Mouse (Mus musculus): ENCODE results near the gene Lrrc4c.

The Lrrc4c gene

GRCm38 (mm10) chr2:96537469-96537868 lies 219.5 kb downstream of the Lrrc4c start:
- in situ Hi-C loops (cut with MboI) = no loop called here

DNA sequence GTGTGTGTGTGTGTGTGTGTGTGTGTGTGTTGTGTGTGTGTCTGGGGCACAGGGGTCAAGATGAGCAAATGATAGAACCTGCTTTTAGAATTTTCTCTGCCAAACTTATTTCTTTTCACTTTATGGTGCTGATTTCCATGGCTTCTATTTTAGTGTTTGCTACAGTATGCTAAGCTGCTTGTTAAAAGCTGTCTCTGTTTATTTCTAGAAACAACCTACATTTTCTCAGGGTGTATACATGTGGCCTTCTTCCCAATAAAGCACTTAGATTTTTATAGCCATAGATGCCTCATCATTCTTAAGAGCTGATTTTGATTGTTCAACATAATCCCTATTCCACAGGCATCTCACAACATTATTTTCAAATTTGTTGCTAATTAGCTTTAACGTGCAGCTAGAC lies 229.2 kb downstream of the Lrrc4c start:
- in situ Hi-C loops (cut with MboI) = no loop called here

DNA sequence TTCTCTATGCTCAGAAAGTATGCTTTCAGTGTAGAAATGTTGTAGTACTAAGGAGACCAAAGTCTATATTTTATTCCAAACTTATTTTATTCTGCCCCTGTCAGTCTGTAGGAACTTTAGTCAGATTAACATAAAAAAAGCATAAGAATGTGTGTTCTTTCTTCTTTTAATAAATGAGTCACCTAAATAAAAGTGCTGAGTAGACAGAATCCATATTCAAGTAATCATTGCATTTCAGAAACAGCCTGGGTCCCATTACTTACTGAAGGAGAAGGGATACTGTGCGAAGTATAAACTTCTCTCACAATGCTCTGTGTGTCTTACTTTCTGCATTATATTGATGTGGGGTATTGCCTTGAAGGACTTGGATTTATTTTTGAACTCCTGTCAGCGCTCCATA lies 255.8 kb downstream of the Lrrc4c start:
- in situ Hi-C loops (cut with MboI) = no loop called here

DNA sequence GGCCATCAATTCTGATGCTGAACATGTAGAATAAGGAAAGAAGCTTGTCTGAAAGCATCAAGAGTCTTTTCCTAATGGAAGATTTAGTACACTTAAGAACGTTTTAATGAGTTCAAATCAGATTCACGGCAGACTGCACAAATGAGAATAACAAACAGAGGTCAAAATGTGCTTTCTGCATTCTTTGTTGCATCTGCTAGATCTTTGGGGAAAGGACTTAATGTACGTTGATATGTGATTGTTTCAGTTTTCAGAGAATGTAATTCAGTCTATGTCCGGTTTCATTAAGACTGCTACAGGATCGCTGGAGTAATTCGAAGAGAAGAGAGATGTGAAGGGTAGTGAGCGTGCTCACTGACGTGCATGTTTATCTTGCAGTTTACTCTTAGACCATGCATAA lies 259.7 kb downstream of the Lrrc4c start:
- in situ Hi-C loops (cut with MboI) = no loop called here

- in situ Hi-C loops (cut with MboI) = no loop called here
Observed at GRCm38 (mm10) chr2:96580136-96580733, 262.3 kb downstream of the Lrrc4c start.

GRCm38 (mm10) chr2:96585665-96586064 lies 267.7 kb downstream of the Lrrc4c start:
- in situ Hi-C loops (cut with MboI) = no loop called here

- in situ Hi-C loops (cut with MboI) = no loop called here
Observed at GRCm38 (mm10) chr2:96604801-96605200, 286.8 kb downstream of the Lrrc4c start.

DNA sequence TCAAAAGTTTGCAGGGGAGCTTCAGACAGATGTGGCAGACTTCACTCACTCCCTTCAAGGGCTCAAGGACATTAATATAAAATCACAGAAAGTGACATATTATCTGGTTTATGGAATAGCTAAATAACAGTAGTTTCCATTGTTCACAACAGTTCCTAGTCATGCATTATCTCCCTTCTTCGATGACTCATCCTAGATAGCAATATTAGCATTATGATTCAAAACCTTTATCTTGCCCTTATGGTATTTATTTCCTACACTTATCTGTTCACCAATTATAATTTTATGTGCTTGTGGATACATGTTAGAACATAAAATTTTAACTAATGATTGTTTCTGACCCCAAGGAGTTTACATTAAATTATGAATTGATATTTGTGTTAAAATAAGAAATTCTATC lies 296.2 kb downstream of the Lrrc4c start:
- in situ Hi-C loops (cut with MboI) = no loop called here

GRCm38 (mm10) chr2:96618691-96619205 lies 300.8 kb downstream of the Lrrc4c start:
- in situ Hi-C loops (cut with MboI) = no loop called here

GRCm38 (mm10) chr2:96667113-96667512 lies 349.1 kb downstream of the Lrrc4c start:
- in situ Hi-C loops (cut with MboI) = no loop called here

DNA sequence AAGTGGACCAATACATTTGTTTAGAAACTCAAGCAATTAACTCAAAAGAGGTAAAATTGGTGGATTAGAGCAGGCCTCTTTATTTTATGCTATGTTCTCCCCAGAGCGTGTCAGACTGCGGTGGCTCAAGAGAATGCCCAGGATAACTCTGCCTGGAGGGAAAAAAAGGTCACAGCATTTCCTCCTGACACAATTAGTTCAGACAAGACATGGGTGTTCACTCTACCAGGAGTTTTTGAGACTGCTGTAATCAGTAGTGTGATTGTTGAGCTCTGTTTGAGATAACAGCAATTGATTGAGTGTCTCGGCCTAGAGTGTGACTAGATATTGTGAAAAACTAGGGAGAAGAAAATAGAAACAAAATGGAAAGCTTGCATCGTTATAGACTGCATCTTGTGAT lies 363.8 kb downstream of the Lrrc4c start:
- in situ Hi-C loops (cut with MboI) = no loop called here

DNA sequence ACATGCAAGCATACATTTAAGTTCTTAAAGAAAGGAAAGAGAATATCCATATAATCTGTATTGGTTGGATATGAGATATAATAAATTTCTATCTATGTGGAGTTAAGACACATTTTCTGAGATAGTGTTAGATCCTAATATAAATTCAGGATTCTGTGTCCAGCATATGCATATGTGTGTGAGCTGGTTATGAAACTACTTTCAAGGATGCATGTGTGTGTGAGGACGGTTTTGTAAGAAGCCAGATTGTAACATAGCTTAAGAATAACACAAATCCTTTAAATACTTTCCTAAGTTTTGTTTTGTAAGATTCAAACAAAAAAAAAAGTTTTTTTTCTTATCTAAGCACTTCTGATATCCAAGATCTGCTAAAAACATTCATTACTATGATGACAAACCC lies 367.4 kb downstream of the Lrrc4c start:
- in situ Hi-C loops (cut with MboI) = no loop called here

DNA sequence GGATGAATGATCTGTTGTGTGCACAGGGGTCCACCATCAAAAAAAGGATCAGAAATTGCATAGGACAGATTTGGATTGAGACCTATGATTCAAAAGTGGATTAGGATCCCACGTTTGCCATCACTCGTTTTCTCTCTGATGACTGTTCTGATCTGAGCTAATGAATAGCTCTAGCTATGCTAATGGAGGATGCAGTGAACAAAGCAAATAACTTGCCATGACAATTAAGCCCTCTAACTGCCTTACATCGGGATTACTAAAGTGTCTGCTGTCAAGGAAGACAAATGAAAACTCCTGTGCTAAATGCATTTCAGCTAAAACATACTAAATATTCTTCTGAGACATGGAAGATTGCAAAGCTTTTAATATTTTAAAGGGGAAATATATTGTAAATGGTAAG lies 387.0 kb downstream of the Lrrc4c start:
- in situ Hi-C loops (cut with MboI) = no loop called here

DNA sequence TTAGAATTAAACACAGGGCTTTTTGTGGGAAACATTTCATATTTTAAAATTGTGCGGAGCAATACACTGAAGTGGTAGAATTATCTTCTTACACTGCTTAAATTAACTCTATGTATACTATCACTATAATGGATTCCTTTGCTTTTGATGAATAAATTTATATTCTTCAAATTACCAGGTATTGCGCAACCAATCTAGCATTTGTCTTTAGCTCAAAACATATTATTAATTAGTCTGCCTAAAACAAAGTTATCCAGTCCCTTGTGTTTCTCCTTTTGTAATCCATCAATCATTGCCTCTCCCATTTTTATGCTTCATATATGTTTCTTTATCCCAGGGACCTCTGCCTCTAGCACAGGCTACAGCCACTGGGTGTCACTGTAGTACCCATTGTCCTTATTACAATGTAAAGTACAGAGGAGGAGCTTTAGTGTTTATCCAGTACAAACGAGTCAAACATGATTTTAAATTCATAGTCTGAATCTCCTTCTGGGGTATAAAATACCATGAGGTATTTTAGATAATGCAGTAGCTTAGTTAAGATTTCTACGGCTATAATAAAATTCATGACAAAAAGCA lies 389.9 kb downstream of the Lrrc4c start:
- in situ Hi-C loops (cut with MboI) = no loop called here

DNA sequence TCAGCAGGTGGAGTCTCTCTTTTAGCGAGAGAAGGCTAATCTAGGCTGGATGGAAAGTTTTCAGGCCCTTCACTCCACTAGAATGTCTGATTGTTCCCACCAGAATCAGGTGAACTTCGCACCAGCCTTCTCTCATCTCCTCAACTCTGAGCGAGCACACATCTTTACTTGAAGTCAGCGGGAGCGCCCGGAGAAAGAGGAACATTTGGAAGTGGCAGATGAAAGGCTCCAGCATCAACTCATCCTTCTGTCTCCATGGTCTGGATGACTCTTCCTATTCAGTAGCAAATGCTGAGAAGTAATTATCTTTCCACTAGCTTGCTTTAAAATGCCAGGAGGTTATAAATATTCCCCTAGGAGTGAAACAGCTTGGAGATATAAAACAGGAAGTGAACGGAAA lies 396.6 kb downstream of the Lrrc4c start:
- in situ Hi-C loops (cut with MboI) = no loop called here

DNA sequence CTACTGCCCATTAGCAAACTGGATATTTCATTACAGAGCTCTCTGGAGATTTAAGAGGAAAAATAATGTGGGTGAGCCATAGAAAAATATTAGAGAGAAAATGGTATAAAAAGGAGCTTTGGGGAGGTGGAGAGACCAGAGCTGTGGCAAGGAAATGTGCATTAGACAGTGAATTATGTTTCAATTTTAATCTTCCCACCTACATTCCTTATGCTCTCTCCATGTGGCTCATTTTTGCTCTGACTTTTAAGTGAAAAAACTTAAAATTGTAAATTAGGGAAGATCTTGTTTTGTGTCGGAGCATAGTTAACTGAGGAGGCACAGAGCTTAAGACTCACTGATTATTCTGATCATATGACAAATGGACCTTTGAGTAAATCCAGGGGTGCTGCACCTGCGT lies 399.4 kb downstream of the Lrrc4c start:
- in situ Hi-C loops (cut with MboI) = no loop called here

DNA sequence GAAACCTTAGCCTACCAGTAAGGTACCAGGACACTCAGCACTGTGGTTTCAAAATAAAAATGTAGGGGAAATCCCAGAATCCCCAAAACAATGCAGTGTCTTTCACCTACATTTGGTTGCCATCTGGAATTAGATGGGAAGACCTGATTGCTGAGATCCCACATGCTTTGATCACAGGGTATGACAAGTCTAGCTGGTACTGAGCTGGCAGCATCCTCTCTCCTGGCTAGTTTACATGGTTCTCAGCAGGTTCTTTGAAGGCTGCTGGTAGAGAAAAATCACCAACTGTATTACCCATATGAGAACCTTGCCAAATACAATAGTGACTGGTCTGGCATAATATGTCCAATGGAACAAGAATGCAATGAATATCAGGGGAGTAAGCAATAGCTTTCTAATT lies 405.4 kb downstream of the Lrrc4c start:
- in situ Hi-C loops (cut with MboI) = no loop called here

DNA sequence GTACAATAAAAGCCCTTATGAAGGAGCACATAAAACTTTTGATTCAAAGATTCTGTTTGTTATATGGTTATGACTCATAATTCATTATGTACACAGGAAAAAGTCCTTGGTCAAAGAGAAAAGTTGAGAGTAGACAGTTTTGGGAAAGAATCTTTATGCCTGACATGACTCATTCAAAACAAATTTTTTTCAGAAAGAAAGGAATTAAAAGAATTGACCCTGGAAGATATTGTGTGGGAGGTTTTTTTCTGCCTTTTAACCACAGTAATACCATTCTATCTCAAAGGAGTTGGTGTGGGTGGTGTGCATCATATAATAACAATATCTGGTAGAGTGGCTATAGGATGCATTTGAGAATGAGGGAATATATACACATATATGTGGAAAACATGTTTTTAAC lies 418.1 kb downstream of the Lrrc4c start:
- in situ Hi-C loops (cut with MboI) = no loop called here

- in situ Hi-C loops (cut with MboI) = no loop called here
Observed at GRCm38 (mm10) chr2:96755066-96755465, 437.1 kb downstream of the Lrrc4c start.

GRCm38 (mm10) chr2:96757701-96758100 lies 439.7 kb downstream of the Lrrc4c start:
- in situ Hi-C loops (cut with MboI) = no loop called here

- in situ Hi-C loops (cut with MboI) = no loop called here
Observed at GRCm38 (mm10) chr2:96763538-96763937, 445.6 kb downstream of the Lrrc4c start.

DNA sequence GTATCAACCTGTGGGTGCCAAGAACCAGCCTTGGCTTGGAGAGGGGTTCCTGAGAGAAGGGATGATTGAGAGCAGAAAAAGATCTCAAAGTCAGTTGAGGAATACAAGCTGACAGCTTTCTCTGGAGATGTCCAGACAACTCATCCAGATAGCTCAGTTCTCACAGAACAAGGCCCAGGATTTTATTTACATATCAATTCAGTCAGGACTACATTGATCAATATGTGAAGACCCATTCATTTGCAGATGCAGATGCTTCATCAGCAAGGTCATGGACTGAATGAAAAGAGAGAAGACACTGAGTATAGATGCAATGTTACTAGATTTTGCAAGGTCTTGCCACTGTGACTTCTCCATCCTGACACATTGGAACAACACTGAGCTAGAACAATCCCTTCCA lies 457.4 kb downstream of the Lrrc4c start:
- in situ Hi-C loops (cut with MboI) = no loop called here

GRCm38 (mm10) chr2:96796681-96797385 lies 478.9 kb downstream of the Lrrc4c start:
- in situ Hi-C loops (cut with MboI) = no loop called here

Data from mature B cell (primary cell).